Mouse (Mus musculus) heart, postnatal 0 days (tissue): ENCODE results near the gene Tsg101. TPM values are rescaled to one million over a fixed set of nuclear protein-coding genes. Genes with fewer than 3 reads are reported as not detected.

Experiments
- ATAC-seq: fragments of 200-750 bp; cut with Nextera tagmentation; 2 replicates; pipeline ENCODE4 v1.8.0; 2017; ENCODE audit warnings: low read depth, moderate number of reproducible peaks, moderate library complexity; ENCODE audit not compliant: insufficient read depth
- DNase-seq: peaks from one replicate; pipeline ENCODE4 v3.0.0-alpha.2; 2016; ENCODE audit warnings: low spot score
- H3K27ac ChIP-seq: fragments of 300-500 bp; sonication (generic); 2 replicates; pipeline ENCODE4 v1.5.1; 2014; ENCODE audit warnings: low read depth, mild to moderate bottlenecking
- H3K27me3 ChIP-seq: fragments of 300-500 bp; sonication (generic); 2 replicates; pipeline ENCODE4 v1.6.1; 2014; ENCODE audit warnings: low read length, mixed read lengths; ENCODE audit not compliant: control insufficient read depth, insufficient read depth
- H3K36me3 ChIP-seq: fragments of 300-500 bp; sonication (generic); replicated peaks from 2 replicates; pipeline ENCODE4 v1.6.1; 2014; ENCODE audit warnings: low read length, mixed read lengths; ENCODE audit not compliant: control insufficient read depth, insufficient read depth
- H3K4me1 ChIP-seq: fragments of 300-500 bp; sonication (generic); 2 replicates; pipeline ENCODE4 v1.6.1; 2014; ENCODE audit warnings: antibody characterized with exemption; ENCODE audit not compliant: control insufficient read depth, insufficient read depth
- H3K4me2 ChIP-seq: fragments of 300-500 bp; sonication (generic); 2 replicates; pipeline ENCODE4 v1.6.1; 2014; ENCODE audit warnings: low read depth, mild to moderate bottlenecking, low read length, moderate library complexity
- H3K4me3 ChIP-seq: fragments of 300-500 bp; sonication (generic); 2 replicates; pipeline ENCODE4 v1.5.1; 2014; ENCODE audit warnings: low read depth, low read length
- H3K9ac ChIP-seq: fragments of 300-500 bp; sonication (generic); replicated peaks from 2 replicates; pipeline ENCODE4 v1.6.1; 2014; ENCODE audit warnings: low read depth, low read length, mixed read lengths
- H3K9me3 ChIP-seq: fragments of 300-500 bp; sonication (generic); replicated peaks from 2 replicates; pipeline ENCODE4 v1.6.1; 2016; ENCODE audit warnings: low read length; ENCODE audit not compliant: control insufficient read depth
- CTCF ChIP-seq: IDR thresholded peaks from 2 replicates; pipeline ENCODE4 v1.5.1; 2016; ENCODE audit warnings: antibody characterized with exemption, control low read depth, low read depth
- EP300 ChIP-seq: IDR thresholded peaks from 2 replicates; pipeline ENCODE4 v1.6.1; 2016; ENCODE audit warnings: antibody characterized with exemption, low read depth
- WGBS: fragments of 180-500 bp; shearing (Covaris S2); extraction: QIAGEN DNeasy Blood & Tissue Kit; methylation state at CpG from one replicate; pipeline ENCODE4 v1.1.7; 2014; 5-methylcytosine and 5-hydroxymethylcytosine counted together
- polyA plus RNA-seq: library from polyadenylated mRNA; unstranded; fragments of >200 nt; fragmentation: Nextera tagmentation; extraction: Ambion mirVana; gene quantifications from 2 replicates; pipeline ENCODE4 v1.2.1, GENCODE M21; 2015
- total RNA-seq: library from RNA; depleted of rRNA; stranded (reverse); fragments of >200 nt; gene quantifications from 2 replicates; pipeline ENCODE4 v1.2.3, GENCODE M21; 2014; ENCODE audit warnings: low replicate concordance; rRNA removed

Tsg101 gene
- total RNA-seq, result 107 and 116 TPM in 2 replicates
- polyA plus RNA-seq, result 160 and 164 TPM in 2 replicates

DNA sequence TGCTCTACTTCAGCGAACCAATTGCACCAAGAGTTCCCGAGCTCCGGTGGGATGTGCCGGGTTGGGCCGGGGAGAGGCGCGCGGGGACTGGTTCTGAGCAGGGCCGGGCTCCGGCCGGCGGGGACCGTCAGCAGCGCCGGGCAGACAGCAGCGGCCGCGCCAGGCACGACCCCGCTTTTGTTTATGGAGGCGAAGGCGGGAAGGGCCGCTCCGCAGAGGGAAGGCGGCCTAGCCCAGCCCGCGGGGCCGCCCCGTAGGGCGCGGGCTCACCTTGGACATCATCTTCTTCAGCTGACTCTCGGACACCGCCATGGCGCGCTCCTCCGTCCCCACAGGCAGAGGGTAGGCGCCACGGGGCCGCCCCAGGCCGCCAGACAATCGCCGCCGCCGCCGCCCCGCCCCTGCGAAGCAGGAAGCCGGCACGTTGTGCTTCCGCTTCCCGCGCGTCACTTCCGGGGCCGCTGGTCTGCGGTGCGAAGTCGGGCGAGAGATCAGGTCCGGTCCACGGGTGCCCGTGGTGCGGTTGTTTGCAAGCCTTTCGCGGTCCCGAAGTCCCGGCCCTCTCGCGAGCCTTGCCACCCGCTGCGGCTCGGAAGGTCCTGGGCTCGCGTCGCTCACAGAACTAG is at the start of gene Tsg101:
Gene Tsg101, minus strand, starts transcription at position 419 of the 626 bp plus-strand sequence.
- no peaks in the 10 kb centered on the region for H3K27me3 ChIP-seq
- DNase-seq (peak; percentile 88), ATAC-seq (peak; percentile 93)
- no peaks in the 10 kb centered on the region for H3K9me3 ChIP-seq
- H3K9ac ChIP-seq, result peak within 1 kb of the TSS; percentile 67
- H3K4me2 ChIP-seq, result peak within 1 kb of the TSS; percentile 70
- peak within 1 kb of the TSS; percentile 94 for H3K27ac ChIP-seq
- under 1% methylated on average over 70 of the region's 75 CpGs for WGBS
- H3K4me1 ChIP-seq, result peaks cover 22% of the 10 kb centered on the region
- H3K4me3 ChIP-seq, result peak within 1 kb of the TSS; percentile 73
- TF ChIP-seq EP300 (peak; percentile 68; the same call in 1 of the 2 replicates), CTCF (no peak)
- H3K36me3 ChIP-seq, result no peaks in the 10 kb centered on the region

DNA sequence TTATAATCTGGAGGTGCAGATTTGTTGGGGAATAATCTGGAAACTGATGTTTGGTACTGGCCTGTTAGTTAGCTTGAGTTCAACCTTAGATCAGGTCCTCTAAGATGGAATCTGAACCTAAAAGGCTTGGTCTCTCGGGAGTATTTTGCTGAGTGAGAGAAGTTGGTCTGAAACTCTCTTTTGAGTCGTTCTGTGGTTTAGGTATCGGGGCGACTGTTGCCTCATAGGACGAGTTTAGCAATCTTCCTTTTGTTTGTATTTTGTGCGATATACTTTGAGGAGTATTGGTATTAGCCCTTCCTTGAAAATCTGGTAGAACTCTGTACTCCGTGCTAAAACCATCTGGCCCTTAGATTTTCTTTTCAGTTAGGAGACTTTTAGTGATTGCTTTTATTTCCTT is 44.3 kb upstream of the Tsg101 start:
- H3K4me1 ChIP-seq, result no peaks in the 10 kb centered on the region; the same call in 1 of the 2 replicates
- no peaks in the 10 kb centered on the region for H3K9me3 ChIP-seq
- no peak overlapping the region for H3K9ac ChIP-seq
- H3K27me3 ChIP-seq, result no peaks in the 10 kb centered on the region
- DNase-seq, result no peak
- TF ChIP-seq EP300, result no peak
- TF ChIP-seq CTCF, result no peak
- H3K27ac ChIP-seq, result no peak overlapping the region
- 68% methylated on average over 7 of the region's 7 CpGs for WGBS
- H3K4me3 ChIP-seq, result no peak overlapping the region
- H3K36me3 ChIP-seq, result no peaks in the 10 kb centered on the region
- H3K4me2 ChIP-seq, result no peak overlapping the region
- ATAC-seq, result no peak

- Histone ChIP-seq H3K4me2 (peak overlapping the region; percentile 35), H3K4me3 (no peak overlapping the region)
- ATAC-seq, result peak; percentile 76
These were observed 43.2 kb upstream of the Tsg101 start for GRCm38 (mm10) chr7:46962806-46963618.

GRCm38 (mm10) chr7:46962132-46962531 is 42.4 kb upstream of the Tsg101 start:
- no peaks in the 10 kb centered on the region for H3K36me3 ChIP-seq
- peak overlapping the region; percentile 64; the same call in 1 of the 2 replicates for H3K27ac ChIP-seq
- H3K4me2 ChIP-seq, result no peak overlapping the region
- no peaks in the 10 kb centered on the region for H3K9me3 ChIP-seq
- no peak for ATAC-seq
- H3K4me1 ChIP-seq, result no peaks in the 10 kb centered on the region; the same call in 1 of the 2 replicates
- no peak for TF ChIP-seq EP300
- no peak for TF ChIP-seq CTCF
- H3K9ac ChIP-seq, result no peak overlapping the region
- no peak for DNase-seq
- no peak overlapping the region for H3K4me3 ChIP-seq
- no peaks in the 10 kb centered on the region for H3K27me3 ChIP-seq

More at GRCm38 (mm10) chr7:46962806-46963618, 43.2 kb upstream of the Tsg101 start:
- H3K36me3 ChIP-seq, result no peaks in the 10 kb centered on the region
- DNase-seq, result peak; percentile 89
- H3K9me3 ChIP-seq, result no peaks in the 10 kb centered on the region
- TF ChIP-seq CTCF, result peak; percentile 89
- TF ChIP-seq EP300, result no peak
- H3K27me3 ChIP-seq, result no peaks in the 10 kb centered on the region
- H3K4me1 ChIP-seq, result no peaks in the 10 kb centered on the region; the same call in 1 of the 2 replicates
- H3K9ac ChIP-seq, result peak overlapping the region; percentile 28
- WGBS, result 0% methylated on average over 9 of the region's 9 CpGs
- peak overlapping the region; percentile 64 for H3K27ac ChIP-seq

DNA sequence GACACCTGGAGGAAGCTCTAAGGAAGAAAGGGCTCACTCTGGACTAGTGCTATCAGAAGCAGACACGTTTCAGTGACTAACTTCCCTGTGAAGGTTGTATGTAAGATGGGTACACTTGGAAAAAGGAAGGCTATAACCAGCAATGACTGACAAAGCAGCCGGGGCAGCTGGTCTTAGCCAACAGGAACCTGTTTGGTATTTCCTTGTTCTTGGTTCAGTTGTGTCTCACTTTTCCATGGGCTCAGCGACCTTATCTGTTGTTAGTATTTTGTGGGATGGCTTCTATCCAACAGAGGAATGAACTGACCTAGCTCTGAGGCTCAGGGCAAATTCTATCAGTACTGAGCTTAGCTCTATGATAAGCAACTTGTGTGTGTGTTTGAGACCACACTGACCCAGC is 41.2 kb upstream of the Tsg101 start:
- no peak overlapping the region for H3K4me2 ChIP-seq
- H3K4me1 ChIP-seq, result no peaks in the 10 kb centered on the region; the same call in 1 of the 2 replicates
- 0 out of 2 replicates have a peak overlapping the region, but pooled peaks have one; percentile 18 for H3K27ac ChIP-seq
- no peak for DNase-seq
- no peak overlapping the region for H3K9ac ChIP-seq
- TF ChIP-seq EP300, result no peak
- no peak for TF ChIP-seq CTCF
- H3K27me3 ChIP-seq, result no peaks in the 10 kb centered on the region
- no peak overlapping the region for H3K4me3 ChIP-seq
- no peaks in the 10 kb centered on the region for H3K9me3 ChIP-seq
- WGBS, result 21% methylated on average over 3 of the region's 3 CpGs
- no peaks in the 10 kb centered on the region for H3K36me3 ChIP-seq
- ATAC-seq, result no peak
